Mouse (Mus musculus) c-Kit-positive CD71-positive TER-119-positive erythroid progenitor cells, embryonic 14.5 days (primary cell): ENCODE measurements around the gene Slc6a13.

Experiments used
- DNase-seq: peaks from one replicate; pipeline ENCODE4 v3.0.0-alpha.2; 2013; ENCODE audit warnings: low spot score

The Slc6a13 gene

DNA sequence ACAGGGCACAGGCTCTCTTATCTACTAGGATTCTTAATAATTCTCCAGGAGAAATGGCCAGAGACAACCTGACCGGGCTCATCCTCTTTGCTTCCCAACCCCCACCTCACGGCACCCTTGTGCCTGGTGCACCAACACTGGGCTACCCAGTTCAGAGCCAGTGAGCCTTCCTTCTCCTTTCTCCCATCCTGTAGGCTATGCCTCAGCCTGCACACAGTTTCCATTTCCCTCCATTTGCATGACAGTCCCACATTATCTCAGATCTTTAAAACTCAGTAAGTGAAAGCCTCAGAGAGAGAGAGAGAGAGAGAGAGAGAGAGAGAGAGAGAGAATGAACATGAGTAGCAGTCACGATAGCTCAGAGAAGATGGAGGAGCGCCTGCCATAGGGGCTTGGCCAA lies 78.2 kb downstream of the Slc6a13 start:
- DNase-seq = no peak

- DNase-seq = no peak
Measured at GRCm38 (mm10) chr6:121380576-121380975, 80.5 kb downstream of the Slc6a13 start.

DNA sequence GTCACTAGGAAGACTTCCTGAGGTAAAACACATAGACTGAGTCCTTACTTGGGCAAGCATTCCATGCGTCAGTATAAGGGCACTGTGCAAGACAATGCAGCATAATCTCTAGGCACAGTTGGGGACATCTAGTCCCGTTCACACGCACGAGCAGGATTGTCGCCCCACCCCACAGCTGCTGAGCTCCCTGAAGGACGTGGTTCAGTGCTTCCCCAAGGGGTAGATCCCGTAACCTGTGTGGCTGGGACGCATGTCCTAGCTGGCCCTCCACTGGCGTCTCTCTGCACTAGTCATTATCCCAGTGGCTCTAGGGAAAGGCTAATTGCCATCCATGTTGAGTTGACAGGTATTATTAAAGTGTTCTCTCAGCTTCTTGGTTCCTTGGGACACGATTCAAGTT lies 82.0 kb downstream of the Slc6a13 start:
- DNase-seq = no peak

DNA sequence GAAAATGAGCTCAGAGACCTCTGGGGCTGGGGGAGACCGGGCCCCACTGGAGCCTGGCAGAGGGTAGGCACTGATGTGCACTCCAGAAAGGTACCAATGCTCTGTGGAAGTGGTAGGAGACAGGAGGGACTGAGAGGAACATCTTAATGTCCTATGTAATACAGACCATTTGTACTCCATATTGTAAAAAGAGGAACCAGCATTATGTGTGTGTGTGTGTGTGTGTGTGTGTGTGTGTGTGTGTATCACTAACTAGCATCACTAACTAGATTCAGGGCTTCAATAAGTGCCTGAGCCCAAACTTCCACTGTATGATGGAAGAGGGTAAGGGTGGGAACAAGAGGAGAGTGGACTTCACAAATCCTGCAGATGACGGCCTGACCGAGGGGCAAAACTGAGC lies 85.4 kb downstream of the Slc6a13 start:
- no peak for DNase-seq
